Mouse (Mus musculus) spleen, adult 2 months (tissue): ENCODE measurements around the gene Ccdc138. TPM values are rescaled to one million over a fixed set of nuclear protein-coding genes. Genes with fewer than 3 reads are reported as not detected.
A peak's percentile ranks its signal among the peaks of the same experiment; 100 is the strongest.

Experiments
- DNase-seq, 2 experiments: peaks; one replicate each; pipeline versions ENCODE4 v3.0.0 to v3.0.0-alpha.2; 2012 to 2021; ENCODE audit warnings: low spot score in 2 of 2, low read depth in 1 of 2
- H3K27ac ChIP-seq: fragments of 200-500 bp; 2 replicates; pipeline ENCODE4 v1.5.1; 2012; ENCODE audit warnings: low read length, inconsistent platforms; ENCODE audit not compliant: insufficient read depth
- H3K27me3 ChIP-seq: fragments of 200-500 bp; 2 replicates; pipeline ENCODE4 v1.6.1; 2012; ENCODE audit warnings: mild to moderate bottlenecking, moderate library complexity, low read length, inconsistent platforms; ENCODE audit not compliant: control insufficient read depth, insufficient read depth
- H3K36me3 ChIP-seq: fragments of 200-500 bp; 2 replicates; pipeline ENCODE4 v1.6.1; 2012; ENCODE audit warnings: mild to moderate bottlenecking, low read length, inconsistent platforms; ENCODE audit not compliant: control insufficient read depth, insufficient read depth
- H3K4me1 ChIP-seq: fragments of 200-500 bp; 2 replicates; pipeline ENCODE4 v1.6.1; 2011; ENCODE audit warnings: inconsistent platforms; ENCODE audit not compliant: control insufficient read depth, insufficient read depth, insufficient read length
- H3K4me3 ChIP-seq: fragments of 200-500 bp; 2 replicates; pipeline ENCODE4 v1.5.1; 2011; ENCODE audit warnings: mild to moderate bottlenecking, inconsistent platforms; ENCODE audit not compliant: insufficient read depth, insufficient read length; ENCODE audit errors: extremely low read depth
- CTCF ChIP-seq: fragments of 200-500 bp; IDR thresholded peaks from 2 replicates; pipeline ENCODE4 v1.5.1; 2011; ENCODE audit warnings: mild to moderate bottlenecking, inconsistent platforms; ENCODE audit not compliant: insufficient read depth, insufficient read length, insufficient replicate concordance; ENCODE audit errors: extremely low read depth
- POLR2A ChIP-seq: fragments of 200-500 bp; IDR thresholded peaks from 2 replicates; pipeline ENCODE4 v1.6.1; 2011; ENCODE audit warnings: low read depth, low read length, inconsistent platforms
- WGBS: fragments of 180-500 bp; shearing (Covaris S2); methylation state at CpG from one replicate; pipeline ENCODE4 v1.1.7; 2018; 5-methylcytosine and 5-hydroxymethylcytosine counted together
- polyA plus RNA-seq: library from polyadenylated mRNA; depleted of rRNA; stranded (reverse); fragments of >200 nt; gene quantifications from 2 replicates; pipeline ENCODE4 v1.2.3, GENCODE M21; 2012

The Ccdc138 gene
- polyA plus RNA-seq, 1 experiment = 0.14 TPM

DNA sequence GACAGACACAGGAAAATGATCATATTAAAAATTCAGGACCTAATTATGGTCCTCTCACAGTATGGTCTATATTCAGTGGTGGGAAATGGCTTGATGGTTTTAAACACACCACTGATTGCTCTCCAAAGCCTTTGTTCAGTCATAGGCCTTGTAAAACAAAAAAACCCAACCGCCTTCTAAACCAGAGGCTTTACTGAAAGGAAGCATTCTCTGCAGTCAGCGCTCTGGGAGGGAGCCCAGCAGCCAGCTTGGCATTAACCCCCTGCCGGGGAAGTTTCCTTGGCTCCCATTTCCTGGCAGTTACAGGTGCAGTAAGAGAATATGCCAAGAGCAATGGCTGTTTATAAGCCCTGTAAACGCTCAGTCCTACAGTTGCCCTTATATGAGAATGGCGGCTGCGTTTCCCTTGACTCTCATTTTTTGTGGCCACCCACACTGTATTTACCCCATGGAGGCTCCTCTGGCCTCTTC is 103.7 kb downstream of the Ccdc138 start:
- no peaks in the 10 kb centered on the region for H3K27me3 ChIP-seq
- 86% methylated on average over 6 of the region's 6 CpGs for WGBS
- TF ChIP-seq CTCF (no peak), POLR2A (no peak)

GRCm38 (mm10) chr10:58601946-58602345 is 104.2 kb downstream of the Ccdc138 start:
- Histone ChIP-seq H3K4me3 (no peak overlapping the region), H3K4me1 (no peaks in the 10 kb centered on the region), H3K27me3 (no peaks in the 10 kb centered on the region), H3K27ac (no peak overlapping the region), H3K36me3 (no peaks in the 10 kb centered on the region)
- WGBS = 82% methylated on average over 7 of the region's 7 CpGs
- DNase-seq = no peak
- no peak for TF ChIP-seq CTCF
- no peak for TF ChIP-seq POLR2A

More for the DNA sequence above, 103.7 kb downstream of the Ccdc138 start:
- no peaks in the 10 kb centered on the region for H3K36me3 ChIP-seq
- no peak overlapping the region for H3K4me3 ChIP-seq
- H3K27ac ChIP-seq = no peak overlapping the region
- H3K4me1 ChIP-seq = no peaks in the 10 kb centered on the region
- DNase-seq = no peak

DNA sequence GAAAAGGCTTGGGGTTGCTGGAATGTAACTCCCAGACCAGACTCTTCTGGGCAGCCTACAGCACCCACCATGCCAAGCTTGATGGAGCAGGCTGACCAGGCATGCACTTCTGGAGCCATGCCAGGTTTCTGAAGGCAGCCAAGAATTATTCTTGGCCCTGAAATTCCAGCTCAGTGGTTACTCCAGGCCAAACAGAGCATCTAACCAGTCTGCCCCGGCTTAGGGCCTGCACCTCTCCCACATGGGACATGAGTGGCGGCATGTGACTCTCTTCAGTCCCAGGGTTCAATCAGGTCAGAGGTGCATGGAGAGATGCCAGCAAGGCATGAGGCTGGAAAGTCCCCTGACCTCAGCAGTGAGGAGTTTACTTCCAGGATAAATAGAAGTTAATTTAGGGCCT is 107.0 kb downstream of the Ccdc138 start:
- Histone ChIP-seq H3K4me3 (no peak overlapping the region), H3K27ac (no peak overlapping the region), H3K36me3 (no peaks in the 10 kb centered on the region), H3K4me1 (no peaks in the 10 kb centered on the region), H3K27me3 (no peaks in the 10 kb centered on the region)
- DNase-seq = peak in 1 of 2 experiments; percentile 10
- 84% methylated on average over 2 of the region's 2 CpGs for WGBS
- TF ChIP-seq POLR2A (no peak), CTCF (no peak)

GRCm38 (mm10) chr10:58606356-58606755 is 108.6 kb downstream of the Ccdc138 start:
- Histone ChIP-seq H3K27me3 (no peaks in the 10 kb centered on the region), H3K4me1 (no peaks in the 10 kb centered on the region), H3K36me3 (no peaks in the 10 kb centered on the region), H3K4me3 (no peak overlapping the region), H3K27ac (no peak overlapping the region)
- DNase-seq = no peak
- TF ChIP-seq CTCF (no peak), POLR2A (no peak)
- WGBS = 91% methylated on average over 3 of the region's 3 CpGs

DNA sequence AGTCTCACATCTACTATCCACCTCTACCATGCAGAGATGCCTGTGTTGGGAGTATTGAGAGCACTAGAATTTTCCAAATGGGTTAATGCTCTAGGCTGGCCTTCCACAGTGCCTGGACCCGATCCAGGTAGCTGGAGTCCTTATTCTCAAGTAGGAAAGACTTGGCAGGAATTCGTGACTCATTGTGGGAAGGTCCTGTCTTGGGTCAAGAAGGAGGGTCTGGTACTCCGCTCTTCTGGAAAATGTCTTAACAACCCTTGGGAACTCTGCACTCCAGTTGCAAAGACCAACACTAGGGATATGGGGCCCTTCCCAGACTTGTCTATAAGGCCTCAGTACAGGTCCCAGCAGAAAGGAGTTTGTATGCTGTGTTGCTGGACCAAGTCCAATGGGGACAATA is 111.1 kb downstream of the Ccdc138 start:
- Histone ChIP-seq H3K36me3 (no peaks in the 10 kb centered on the region), H3K27me3 (no peaks in the 10 kb centered on the region), H3K4me3 (no peak overlapping the region), H3K27ac (no peak overlapping the region), H3K4me1 (no peaks in the 10 kb centered on the region)
- no peak for DNase-seq
- 72% methylated on average over 3 of the region's 3 CpGs for WGBS
- no peak for TF ChIP-seq CTCF
- TF ChIP-seq POLR2A = no peak

DNA sequence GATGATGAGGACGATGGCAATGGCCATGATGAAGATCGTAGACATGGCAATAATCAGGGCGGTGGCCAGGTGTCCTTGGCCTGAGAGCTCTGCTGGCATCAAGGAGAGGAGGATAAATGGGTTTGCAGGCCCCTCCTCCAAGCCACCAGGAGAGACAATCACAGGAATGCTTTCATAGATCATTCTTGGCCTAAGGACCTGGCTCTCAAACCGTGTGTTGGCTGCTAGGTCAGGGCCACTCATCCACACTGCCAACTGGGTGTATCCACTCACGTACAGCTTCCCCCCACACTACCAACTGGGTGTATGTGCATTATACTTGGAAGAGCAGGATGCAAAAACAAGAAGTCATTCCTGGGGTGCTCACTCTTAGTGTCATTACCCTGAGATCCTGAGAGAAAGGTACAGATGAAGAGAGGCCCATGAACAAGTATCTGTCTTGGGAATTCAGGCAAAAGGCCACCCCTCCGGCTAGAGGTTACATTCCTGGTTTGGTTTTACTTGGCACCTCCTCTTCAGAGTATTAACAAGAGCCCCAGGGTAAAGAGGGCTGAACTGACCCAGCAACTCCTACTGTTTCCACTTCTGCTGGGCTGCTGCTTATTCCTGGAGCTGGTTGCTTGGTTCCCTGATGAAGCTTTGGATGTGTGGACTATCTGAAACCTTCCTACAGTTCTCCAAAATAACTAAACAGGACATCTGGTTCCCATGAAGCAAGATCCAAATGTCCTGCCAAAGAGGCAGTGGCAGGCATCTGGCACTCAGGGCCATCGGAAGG is 112.9 kb downstream of the Ccdc138 start:
- TF ChIP-seq CTCF = no peak
- TF ChIP-seq POLR2A = no peak
- WGBS = 85% methylated on average over 7 of the region's 7 CpGs
- H3K36me3 ChIP-seq = no peaks in the 10 kb centered on the region
- no peaks in the 10 kb centered on the region for H3K27me3 ChIP-seq
- no peaks in the 10 kb centered on the region for H3K4me1 ChIP-seq
- H3K4me3 ChIP-seq = no peak overlapping the region
- H3K27ac ChIP-seq = no peak overlapping the region
- DNase-seq = no peak

GRCm38 (mm10) chr10:58614601-58615000 is 116.9 kb downstream of the Ccdc138 start:
- Histone ChIP-seq H3K27ac (no peak overlapping the region), H3K27me3 (no peaks in the 10 kb centered on the region), H3K4me1 (no peaks in the 10 kb centered on the region), H3K36me3 (no peaks in the 10 kb centered on the region), H3K4me3 (no peak overlapping the region)
- no peak for DNase-seq
- TF ChIP-seq CTCF (no peak), POLR2A (no peak)
- WGBS = 87% methylated on average over 6 of the region's 6 CpGs
